Mouse (Mus musculus) spleen, adult 2 months (tissue): ENCODE results near the gene Polr2g. TPM values are rescaled to one million over a fixed set of nuclear protein-coding genes. Genes with fewer than 3 reads are reported as not detected.

Source experiments
- DNase-seq, 2 experiments: peaks; one replicate each; pipeline versions ENCODE4 v3.0.0 to v3.0.0-alpha.2; 2012 to 2021; ENCODE audit warnings: low spot score in 2 of 2, low read depth in 1 of 2
- H3K27ac ChIP-seq: fragments of 200-500 bp; 2 replicates; pipeline ENCODE4 v1.5.1; 2012; ENCODE audit warnings: low read length, inconsistent platforms; ENCODE audit not compliant: insufficient read depth
- H3K27me3 ChIP-seq: fragments of 200-500 bp; 2 replicates; pipeline ENCODE4 v1.6.1; 2012; ENCODE audit warnings: mild to moderate bottlenecking, moderate library complexity, low read length, inconsistent platforms; ENCODE audit not compliant: control insufficient read depth, insufficient read depth
- H3K36me3 ChIP-seq: fragments of 200-500 bp; 2 replicates; pipeline ENCODE4 v1.6.1; 2012; ENCODE audit warnings: mild to moderate bottlenecking, low read length, inconsistent platforms; ENCODE audit not compliant: control insufficient read depth, insufficient read depth
- H3K4me1 ChIP-seq: fragments of 200-500 bp; 2 replicates; pipeline ENCODE4 v1.6.1; 2011; ENCODE audit warnings: inconsistent platforms; ENCODE audit not compliant: control insufficient read depth, insufficient read depth, insufficient read length
- H3K4me3 ChIP-seq: fragments of 200-500 bp; 2 replicates; pipeline ENCODE4 v1.5.1; 2011; ENCODE audit warnings: mild to moderate bottlenecking, inconsistent platforms; ENCODE audit not compliant: insufficient read depth, insufficient read length; ENCODE audit errors: extremely low read depth
- CTCF ChIP-seq: fragments of 200-500 bp; IDR thresholded peaks from 2 replicates; pipeline ENCODE4 v1.5.1; 2011; ENCODE audit warnings: mild to moderate bottlenecking, inconsistent platforms; ENCODE audit not compliant: insufficient read depth, insufficient read length, insufficient replicate concordance; ENCODE audit errors: extremely low read depth
- POLR2A ChIP-seq: fragments of 200-500 bp; IDR thresholded peaks from 2 replicates; pipeline ENCODE4 v1.6.1; 2011; ENCODE audit warnings: low read depth, low read length, inconsistent platforms
- WGBS: fragments of 180-500 bp; shearing (Covaris S2); methylation state at CpG from one replicate; pipeline ENCODE4 v1.1.7; 2018; 5-methylcytosine and 5-hydroxymethylcytosine counted together
- polyA plus RNA-seq: library from polyadenylated mRNA; depleted of rRNA; stranded (reverse); fragments of >200 nt; gene quantifications from 2 replicates; pipeline ENCODE4 v1.2.3, GENCODE M21; 2012

Polr2g gene
- polyA plus RNA-seq, 1 experiment = 30.3 TPM

GRCm38 (mm10) chr19:8818801-8819595 is 20.6 kb upstream of the Polr2g start, which contains the start of gene Ttc9c:
TSS of gene Ttc9c (minus strand) at chr19:8819333.
- H3K36me3 ChIP-seq = peaks cover 14% of the 10 kb centered on the region

DNA sequence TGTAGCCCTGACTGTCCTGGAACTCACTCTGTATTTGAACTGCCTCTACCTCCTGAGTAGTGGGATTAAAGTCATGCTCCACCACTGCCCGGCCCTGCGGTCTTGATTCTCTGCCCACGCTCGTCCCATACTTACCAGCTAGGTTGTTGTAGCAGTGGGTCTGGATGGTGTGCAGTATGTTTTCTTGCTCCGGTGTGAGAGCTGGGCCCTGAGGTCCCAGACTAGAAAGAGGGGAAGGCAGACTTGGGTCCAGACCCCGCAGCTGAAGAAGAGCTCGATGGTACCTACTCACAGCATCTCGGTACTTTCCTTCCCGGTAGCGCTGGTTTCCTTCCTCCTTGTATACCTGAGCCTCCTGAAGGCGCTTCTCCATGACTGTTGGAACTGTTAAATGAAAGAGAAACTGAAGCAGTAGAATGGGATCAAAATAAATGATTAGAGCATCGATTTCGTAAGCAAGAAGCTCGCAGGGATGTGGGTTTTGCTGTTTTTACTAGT is 20.0 kb upstream of the Polr2g start:
- peaks cover 14% of the 10 kb centered on the region for H3K36me3 ChIP-seq
- peaks cover 7% of the 10 kb centered on the region for H3K4me1 ChIP-seq
- H3K4me3 ChIP-seq = peak overlapping the region; percentile 78
- peak overlapping the region; percentile 97 for H3K27ac ChIP-seq
- TF ChIP-seq CTCF (no peak), POLR2A (no peak)
- no peak for DNase-seq
- no peaks in the 10 kb centered on the region for H3K27me3 ChIP-seq
- 11% methylated on average over 14 of the region's 14 CpGs for WGBS

More at GRCm38 (mm10) chr19:8818801-8819595, 20.6 kb upstream of the Polr2g start, which contains the start of gene Ttc9c:
- peak; percentile 57 for TF ChIP-seq POLR2A
- TF ChIP-seq CTCF = no peak
- Histone ChIP-seq H3K27ac (peak within 1 kb of the TSS; percentile 98), H3K4me1 (peaks cover 7% of the 10 kb centered on the region), H3K27me3 (no peaks in the 10 kb centered on the region), H3K4me3 (peak within 1 kb of the TSS; percentile 91)
- under 1% methylated on average over 33 of the region's 33 CpGs for WGBS
- peak; percentile 90 to 93 for DNase-seq

- Histone ChIP-seq H3K4me3 (no peak overlapping the region), H3K36me3 (peaks cover 13% of the 10 kb centered on the region; the same call in 1 of the 2 replicates), H3K4me1 (peaks cover 5% of the 10 kb centered on the region), H3K27me3 (no peaks in the 10 kb centered on the region), H3K27ac (no peak overlapping the region)
- no peak for TF ChIP-seq CTCF
- TF ChIP-seq POLR2A = no peak
- no peak for DNase-seq
- 77% methylated on average over 3 of the region's 3 CpGs for WGBS
Measured at GRCm38 (mm10) chr19:8817001-8817400, 18.6 kb upstream of the Polr2g start.

GRCm38 (mm10) chr19:8815812-8816211 is 17.4 kb upstream of the Polr2g start:
- WGBS = 89% methylated on average over 11 of the region's 11 CpGs
- H3K4me3 ChIP-seq = no peak overlapping the region
- H3K36me3 ChIP-seq = peaks cover 18% of the 10 kb centered on the region
- peaks cover 3% of the 10 kb centered on the region for H3K4me1 ChIP-seq
- H3K27me3 ChIP-seq = no peaks in the 10 kb centered on the region
- DNase-seq = no peak
- H3K27ac ChIP-seq = no peak overlapping the region
- TF ChIP-seq POLR2A (no peak), CTCF (no peak)

DNA sequence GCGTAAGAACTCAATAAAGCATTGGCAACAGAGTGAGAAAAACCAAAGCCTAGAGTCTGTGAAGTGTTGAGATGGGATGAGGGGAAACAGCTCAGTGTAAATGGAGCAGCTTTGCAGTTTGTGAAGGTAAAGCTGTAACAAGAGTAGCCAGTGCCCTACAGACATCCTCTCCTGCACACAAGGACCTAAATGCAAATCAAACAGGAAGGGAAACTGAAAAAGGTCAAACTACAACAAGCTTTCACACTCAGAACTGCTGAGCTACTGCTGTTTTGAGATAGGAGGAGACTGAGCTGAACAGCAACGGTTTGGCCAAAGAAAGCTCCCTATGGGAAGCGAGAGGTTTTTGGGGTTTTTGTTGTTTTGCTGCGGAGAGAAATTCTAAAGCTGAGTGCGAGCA is 8.4 kb upstream of the Polr2g start:
- 65% methylated on average over 5 of the region's 5 CpGs for WGBS
- no peak for TF ChIP-seq POLR2A
- TF ChIP-seq CTCF = no peak
- peak in 1 of 2 experiments; percentile 12 for DNase-seq
- H3K36me3 ChIP-seq = peaks cover 18% of the 10 kb centered on the region
- H3K27ac ChIP-seq = peak overlapping the region; percentile 91
- H3K4me1 ChIP-seq = peaks cover 5% of the 10 kb centered on the region
- peak overlapping the region; percentile 17; the same call in 1 of the 2 replicates for H3K4me3 ChIP-seq
- H3K27me3 ChIP-seq = no peaks in the 10 kb centered on the region

- no peaks in the 10 kb centered on the region for H3K27me3 ChIP-seq
- H3K27ac ChIP-seq = no peak overlapping the region
- DNase-seq = no peak
- H3K4me1 ChIP-seq = peaks cover 3% of the 10 kb centered on the region
- peaks cover 5% of the 10 kb centered on the region; the same call in 1 of the 2 replicates for H3K36me3 ChIP-seq
- WGBS = 80% methylated on average over 11 of the region's 11 CpGs
- H3K4me3 ChIP-seq = no peak overlapping the region
- TF ChIP-seq POLR2A (no peak), CTCF (no peak)
Measured at GRCm38 (mm10) chr19:8803879-8804660, 5.7 kb upstream of the Polr2g start.
